Mouse (Mus musculus) hindbrain, embryonic 14.5 days (tissue): ENCODE results near the gene Sycp2. TPM values are rescaled to one million over a fixed set of nuclear protein-coding genes. Genes with fewer than 3 reads are reported as not detected.

ENCODE experiments used
- ATAC-seq: fragments of 200-750 bp; cut with Nextera tagmentation; 2 replicates; pipeline ENCODE4 v1.8.0; 2017; ENCODE audit warnings: moderate number of reproducible peaks, mild to moderate bottlenecking, moderate TSS enrichment, moderate library complexity; ENCODE audit not compliant: low FRiP score
- DNase-seq: peaks from one replicate; pipeline ENCODE4 v3.0.0-alpha.2; 2015; ENCODE audit warnings: low spot score
- H3K27ac ChIP-seq: fragments of 300-500 bp; sonication (generic); 2 replicates; pipeline ENCODE4 v1.5.1; 2014; ENCODE audit warnings: mild to moderate bottlenecking, moderate library complexity
- H3K27me3 ChIP-seq: fragments of 300-500 bp; sonication (generic); 2 replicates; pipeline ENCODE4 v1.6.1; 2014; ENCODE audit warnings: mild to moderate bottlenecking, low read length, mixed read lengths; ENCODE audit not compliant: control insufficient read depth, insufficient read depth
- H3K36me3 ChIP-seq: fragments of 300-500 bp; sonication (generic); replicated peaks from 2 replicates; pipeline ENCODE4 v1.6.1; 2014; ENCODE audit not compliant: control insufficient read depth, insufficient read depth
- H3K4me1 ChIP-seq: fragments of 300-500 bp; sonication (generic); replicated peaks from 2 replicates; pipeline ENCODE4 v1.6.1; 2014; ENCODE audit warnings: antibody characterized with exemption, low read length, mixed read lengths; ENCODE audit not compliant: control insufficient read depth, insufficient read depth
- H3K4me2 ChIP-seq: fragments of 300-500 bp; sonication (generic); replicated peaks from 2 replicates; pipeline ENCODE4 v1.6.1; 2014; ENCODE audit warnings: mild to moderate bottlenecking, moderate library complexity
- H3K4me3 ChIP-seq: fragments of 300-500 bp; sonication (generic); replicated peaks from 2 replicates; pipeline ENCODE4 v1.5.1; 2014; ENCODE audit warnings: mild to moderate bottlenecking, low read length
- H3K9ac ChIP-seq: fragments of 300-500 bp; sonication (generic); 2 replicates; pipeline ENCODE4 v1.6.1; 2014
- H3K9me3 ChIP-seq: fragments of 300-500 bp; sonication (generic); 2 replicates; pipeline ENCODE4 v1.6.1; 2016; ENCODE audit warnings: low read length; ENCODE audit not compliant: control insufficient read depth
- WGBS: fragments of 180-500 bp; shearing (Covaris S2); extraction: QIAGEN DNeasy Blood & Tissue Kit; methylation state at CpG from one replicate; pipeline ENCODE4 v1.1.7; 2014; 5-methylcytosine and 5-hydroxymethylcytosine counted together
- polyA plus RNA-seq: library from polyadenylated mRNA; unstranded; fragments of >200 nt; fragmentation: Nextera tagmentation; extraction: Ambion mirVana; gene quantifications from 2 replicates; pipeline ENCODE4 v1.2.1, GENCODE M21; 2014

Gene Sycp2
- polyA plus RNA-seq, 1 experiment from 2014 or later: 0.41 TPM

DNA sequence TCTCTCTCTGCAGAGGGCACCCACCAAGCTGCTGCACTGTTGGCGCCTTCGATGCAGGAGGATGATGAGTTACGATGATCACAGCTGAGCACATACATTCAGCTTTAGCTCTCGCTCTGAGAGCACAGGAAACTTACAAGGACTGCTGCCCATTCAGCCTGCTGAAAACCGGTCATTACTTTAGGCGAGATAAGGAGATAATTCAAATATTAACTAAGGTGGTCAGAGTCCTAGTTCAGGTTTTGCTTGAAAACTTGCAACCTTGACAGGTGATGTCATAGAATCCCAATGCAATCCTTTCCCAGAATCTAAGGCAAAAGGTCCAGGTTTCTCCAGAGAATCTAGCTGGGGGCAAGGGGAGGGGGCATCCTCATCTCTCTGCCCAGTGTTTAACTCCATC, 21.9 kb upstream of the Sycp2 start:
- no peak overlapping the region for H3K4me3 ChIP-seq
- DNase-seq (no peak), ATAC-seq (no peak)
- no peaks in the 10 kb centered on the region for H3K36me3 ChIP-seq
- no peak overlapping the region for H3K9ac ChIP-seq
- H3K27me3 ChIP-seq: no peaks in the 10 kb centered on the region
- H3K9me3 ChIP-seq: no peaks in the 10 kb centered on the region
- H3K4me1 ChIP-seq: no peaks in the 10 kb centered on the region
- 80% methylated on average over 6 of the region's 6 CpGs for WGBS
- H3K27ac ChIP-seq: no peak overlapping the region
- H3K4me2 ChIP-seq: no peak overlapping the region

DNA sequence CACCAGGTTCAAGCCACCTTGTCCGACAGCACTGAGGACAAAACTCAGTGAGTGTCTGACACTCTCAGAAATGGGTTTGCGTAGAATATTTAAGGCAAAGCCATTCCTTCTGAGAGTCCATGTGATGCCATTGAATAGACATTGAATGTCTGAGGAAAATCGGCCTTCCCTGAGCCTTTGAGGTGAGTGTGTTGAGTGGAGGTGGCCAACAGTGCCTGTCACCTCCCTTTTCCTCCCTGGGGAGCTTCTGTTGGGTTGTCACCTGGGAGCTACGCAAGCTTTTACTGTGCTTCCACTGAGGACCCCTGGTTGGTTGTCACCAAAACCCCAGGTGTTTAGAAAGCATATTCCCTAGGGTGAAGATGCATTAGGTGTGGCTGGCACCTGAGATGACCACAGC, 21.2 kb upstream of the Sycp2 start:
- no peak overlapping the region for H3K9ac ChIP-seq
- no peak overlapping the region for H3K4me3 ChIP-seq
- no peak for DNase-seq
- no peaks in the 10 kb centered on the region for H3K9me3 ChIP-seq
- ATAC-seq: no peak
- H3K36me3 ChIP-seq: no peaks in the 10 kb centered on the region
- H3K4me2 ChIP-seq: no peak overlapping the region
- no peak overlapping the region for H3K27ac ChIP-seq
- no peaks in the 10 kb centered on the region for H3K27me3 ChIP-seq
- 88% methylated on average over 4 of the region's 4 CpGs for WGBS
- H3K4me1 ChIP-seq: no peaks in the 10 kb centered on the region

DNA sequence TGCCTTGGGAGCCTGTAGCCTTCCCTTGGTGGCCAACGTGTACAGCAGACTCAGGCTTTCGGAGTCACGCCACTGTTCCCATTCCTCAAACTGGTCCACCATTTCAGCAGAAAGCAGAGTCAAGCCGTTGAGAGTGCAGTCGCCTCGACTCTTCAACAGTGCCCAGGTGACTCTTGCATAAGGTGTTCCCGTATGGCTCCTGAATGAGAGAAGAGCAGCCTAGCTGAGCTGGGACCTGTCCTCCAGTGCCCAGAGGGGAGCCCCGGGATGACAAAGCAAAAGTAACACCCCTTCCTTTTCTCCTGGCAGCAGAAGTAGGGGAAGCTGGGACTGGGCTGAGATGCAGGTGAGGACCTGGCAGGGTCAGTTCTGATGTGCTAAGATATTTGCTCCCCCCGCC, 20.7 kb upstream of the Sycp2 start:
- Histone ChIP-seq H3K9me3 (no peaks in the 10 kb centered on the region), H3K27ac (no peak overlapping the region), H3K27me3 (no peaks in the 10 kb centered on the region), H3K36me3 (no peaks in the 10 kb centered on the region), H3K4me1 (no peaks in the 10 kb centered on the region), H3K4me2 (no peak overlapping the region), H3K4me3 (no peak overlapping the region), H3K9ac (no peak overlapping the region)
- WGBS: 80% methylated on average over 9 of the region's 9 CpGs
- ATAC-seq (no peak), DNase-seq (no peak)

- H3K9ac ChIP-seq: no peak overlapping the region
- H3K4me2 ChIP-seq: no peak overlapping the region
- H3K9me3 ChIP-seq: no peaks in the 10 kb centered on the region
- H3K27ac ChIP-seq: no peak overlapping the region
- H3K4me3 ChIP-seq: no peak overlapping the region
- peaks cover 5% of the 10 kb centered on the region; the same call in 1 of the 2 replicates for H3K4me1 ChIP-seq
- DNase-seq: no peak
- no peak for ATAC-seq
- no peaks in the 10 kb centered on the region for H3K36me3 ChIP-seq
- WGBS: 88% methylated on average over 5 of the region's 5 CpGs
- no peaks in the 10 kb centered on the region for H3K27me3 ChIP-seq
Observed at GRCm38 (mm10) chr2:178427181-178427580, 19.7 kb upstream of the Sycp2 start.

DNA sequence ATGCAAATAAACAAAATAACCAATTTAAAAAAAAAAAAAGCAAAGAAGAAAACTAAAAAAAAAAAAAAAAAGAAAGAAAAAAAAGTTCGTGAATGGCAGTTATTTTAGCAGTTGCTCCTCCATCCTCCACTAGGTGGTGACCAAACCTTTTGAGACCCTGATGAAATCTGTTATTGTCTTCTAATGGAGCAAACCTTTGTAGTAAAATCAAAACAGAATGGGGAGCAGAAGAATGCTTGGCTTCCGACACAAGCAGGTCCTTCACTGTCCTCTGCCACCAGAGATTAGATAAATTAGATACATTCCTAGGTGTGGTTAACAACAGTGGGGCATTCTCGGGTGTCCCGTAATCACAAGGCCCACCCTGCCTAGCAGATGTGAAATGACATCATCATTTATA, 18.7 kb upstream of the Sycp2 start:
- no peak overlapping the region for H3K4me3 ChIP-seq
- no peak overlapping the region for H3K4me2 ChIP-seq
- no peaks in the 10 kb centered on the region for H3K27me3 ChIP-seq
- H3K27ac ChIP-seq: no peak overlapping the region
- H3K9me3 ChIP-seq: no peaks in the 10 kb centered on the region
- peaks cover 8% of the 10 kb centered on the region; the same call in 1 of the 2 replicates for H3K4me1 ChIP-seq
- H3K9ac ChIP-seq: no peak overlapping the region
- ATAC-seq (no peak), DNase-seq (peak; percentile 76)
- 43% methylated on average over 4 of the region's 4 CpGs for WGBS
- H3K36me3 ChIP-seq: 0 out of 2 replicates have a peak, but pooled peaks cover under 1% of the 10 kb centered on the region

DNA sequence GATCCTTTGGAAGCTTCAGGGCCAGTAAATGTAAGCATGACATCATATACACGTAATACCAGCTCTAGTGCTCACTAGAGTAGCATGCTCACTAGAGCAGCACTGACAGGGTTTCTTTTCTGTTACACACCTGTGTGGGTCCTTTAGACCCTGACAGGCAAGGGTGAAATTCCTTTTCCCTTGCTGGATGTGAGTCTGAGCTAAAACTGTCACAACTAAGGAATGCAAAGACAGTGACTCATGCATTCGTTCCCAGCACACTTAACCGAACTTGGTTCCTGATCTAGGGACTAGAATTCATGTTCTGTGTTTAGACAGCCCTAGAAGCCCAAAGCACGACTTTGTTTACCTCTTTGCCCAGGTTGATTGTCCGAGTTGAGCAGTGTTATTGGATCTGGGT, 15.7 kb upstream of the Sycp2 start:
- Histone ChIP-seq H3K27me3 (no peaks in the 10 kb centered on the region), H3K4me2 (no peak overlapping the region), H3K36me3 (0 out of 2 replicates have a peak, but pooled peaks cover 9% of the 10 kb centered on the region), H3K9me3 (no peaks in the 10 kb centered on the region), H3K27ac (no peak overlapping the region), H3K4me3 (no peak overlapping the region), H3K4me1 (peaks cover 8% of the 10 kb centered on the region; the same call in 1 of the 2 replicates), H3K9ac (no peak overlapping the region)
- ATAC-seq (no peak), DNase-seq (no peak)
- WGBS: 82% methylated on average over 5 of the region's 5 CpGs

- Histone ChIP-seq H3K27ac (peak overlapping the region; percentile 32; the same call in 1 of the 2 replicates), H3K9ac (no peak overlapping the region)
Observed at GRCm38 (mm10) chr2:178422186-178422585, 14.7 kb upstream of the Sycp2 start.

GRCm38 (mm10) chr2:178421603-178422002, 14.1 kb upstream of the Sycp2 start:
- Histone ChIP-seq H3K4me3 (no peak overlapping the region), H3K9ac (no peak overlapping the region), H3K4me1 (peaks cover 8% of the 10 kb centered on the region; the same call in 1 of the 2 replicates), H3K36me3 (0 out of 2 replicates have a peak, but pooled peaks cover 13% of the 10 kb centered on the region), H3K27ac (no peak overlapping the region), H3K4me2 (no peak overlapping the region), H3K27me3 (no peaks in the 10 kb centered on the region), H3K9me3 (no peaks in the 10 kb centered on the region)
- DNase-seq (no peak), ATAC-seq (no peak)
- 48% methylated on average over 6 of the region's 6 CpGs for WGBS

More at GRCm38 (mm10) chr2:178422186-178422585, 14.7 kb upstream of the Sycp2 start:
- H3K36me3 ChIP-seq: 0 out of 2 replicates have a peak, but pooled peaks cover 13% of the 10 kb centered on the region
- 69% methylated on average over 2 of the region's 3 CpGs for WGBS
- H3K9me3 ChIP-seq: no peaks in the 10 kb centered on the region
- ATAC-seq: no peak
- no peak for DNase-seq
- no peaks in the 10 kb centered on the region for H3K27me3 ChIP-seq
- no peak overlapping the region for H3K4me2 ChIP-seq
- peaks cover 8% of the 10 kb centered on the region; the same call in 1 of the 2 replicates for H3K4me1 ChIP-seq
- no peak overlapping the region for H3K4me3 ChIP-seq

GRCm38 (mm10) chr2:178420576-178420975, 13.1 kb upstream of the Sycp2 start:
- Histone ChIP-seq H3K4me3 (no peak overlapping the region), H3K27ac (no peak overlapping the region), H3K4me1 (peaks cover 10% of the 10 kb centered on the region; the same call in 1 of the 2 replicates), H3K4me2 (no peak overlapping the region), H3K36me3 (0 out of 2 replicates have a peak, but pooled peaks cover 13% of the 10 kb centered on the region), H3K27me3 (no peaks in the 10 kb centered on the region), H3K9me3 (no peaks in the 10 kb centered on the region), H3K9ac (no peak overlapping the region)
- DNase-seq: no peak
- WGBS: 78% methylated on average over 9 of the region's 9 CpGs
- no peak for ATAC-seq

DNA sequence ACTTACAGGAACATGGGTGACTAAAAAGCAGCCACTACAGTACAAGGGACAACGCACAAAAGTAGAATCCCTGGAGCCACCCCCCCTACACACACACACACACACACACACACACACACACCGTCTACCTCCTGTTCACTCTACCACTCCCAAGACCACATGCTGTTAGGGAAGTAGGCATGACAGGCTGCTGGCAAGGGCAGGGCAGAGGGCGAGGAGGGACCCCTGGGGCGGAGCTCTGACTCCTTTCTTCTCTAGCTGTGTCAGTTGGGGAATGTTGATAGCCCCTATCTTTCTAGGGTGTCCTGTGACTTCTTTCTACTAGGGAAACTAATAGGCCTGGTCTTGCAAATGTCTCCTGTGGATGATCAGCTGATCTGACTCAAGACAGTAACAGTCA, 9.5 kb upstream of the Sycp2 start:
- WGBS: 57% methylated on average over 4 of the region's 4 CpGs
- DNase-seq (no peak), ATAC-seq (no peak)
- H3K27me3 ChIP-seq: no peaks in the 10 kb centered on the region
- H3K9ac ChIP-seq: no peak overlapping the region
- no peak overlapping the region for H3K4me2 ChIP-seq
- H3K9me3 ChIP-seq: no peaks in the 10 kb centered on the region
- H3K4me3 ChIP-seq: no peak overlapping the region
- no peak overlapping the region for H3K27ac ChIP-seq
- peaks cover 17% of the 10 kb centered on the region; the same call in 1 of the 2 replicates for H3K4me1 ChIP-seq
- 0 out of 2 replicates have a peak, but pooled peaks cover 13% of the 10 kb centered on the region for H3K36me3 ChIP-seq
